Mouse (Mus musculus) neural tube, embryonic 12.5 days (tissue): Measurements from ENCODE around the gene Olfr8. TPM values are rescaled to one million over a fixed set of nuclear protein-coding genes. Genes with fewer than 3 reads are reported as not detected.
"Not testable (repeated sequence)": the region's sequence is repeated elsewhere in the genome, so short reads cannot be mapped to it uniquely, and the experiment has no call there.

ENCODE experiments used
- ATAC-seq: fragments of 200-750 bp; cut with Nextera tagmentation; 2 replicates; pipeline ENCODE4 v1.8.0; 2017; ENCODE audit warnings: low read depth, mild to moderate bottlenecking, moderate TSS enrichment, moderate library complexity; ENCODE audit not compliant: low FRiP score
- H3K27ac ChIP-seq: fragments of 300-500 bp; sonication (generic); 2 replicates; pipeline ENCODE4 v1.5.1; 2016
- H3K27me3 ChIP-seq: fragments of 300-500 bp; sonication (generic); replicated peaks from 2 replicates; pipeline ENCODE4 v1.6.1; 2016; ENCODE audit warnings: mild to moderate bottlenecking
- H3K36me3 ChIP-seq: fragments of 300-500 bp; sonication (generic); 2 replicates; pipeline ENCODE4 v1.6.1; 2016; ENCODE audit warnings: mild to moderate bottlenecking
- H3K4me1 ChIP-seq: fragments of 300-500 bp; sonication (generic); 2 replicates; pipeline ENCODE4 v1.6.1; 2016
- H3K4me2 ChIP-seq: fragments of 300-500 bp; sonication (generic); replicated peaks from 2 replicates; pipeline ENCODE4 v1.6.1; 2016; ENCODE audit warnings: mild to moderate bottlenecking
- H3K4me3 ChIP-seq: fragments of 300-500 bp; sonication (generic); 2 replicates; pipeline ENCODE4 v1.5.1; 2016
- H3K9ac ChIP-seq: fragments of 300-500 bp; sonication (generic); 2 replicates; pipeline ENCODE4 v1.6.1; 2016; ENCODE audit warnings: mild to moderate bottlenecking
- H3K9me3 ChIP-seq: fragments of 300-500 bp; sonication (generic); 2 replicates; pipeline ENCODE4 v1.6.1; 2016; ENCODE audit warnings: mild to moderate bottlenecking
- WGBS: fragments of 180-500 bp; shearing (Covaris S2); methylation state at CpG from one replicate; pipeline ENCODE4 v1.1.7; 2016; 5-methylcytosine and 5-hydroxymethylcytosine counted together
- polyA plus RNA-seq: library from polyadenylated mRNA; unstranded; fragments of >200 nt; fragmentation: Nextera tagmentation; extraction: Ambion mirVana; gene quantifications from 2 replicates; pipeline ENCODE4 v1.2.1, GENCODE M21; 2016

The Olfr8 gene
- polyA plus RNA-seq: not detected in 2 replicates

GRCm38 (mm10) chr10:78950336-78950735 is at the start of gene Olfr8:
Gene Olfr8, plus strand, starts transcription at chr10:78950636.
- H3K27ac ChIP-seq, H3K27me3 ChIP-seq, H3K36me3 ChIP-seq, H3K9ac ChIP-seq, H3K4me1 ChIP-seq, H3K4me3 ChIP-seq, H3K9me3 ChIP-seq, H3K4me2 ChIP-seq, ATAC-seq: not testable (repeated sequence)
- 87% methylated on average over 1 of the region's 1 CpGs for WGBS

GRCm38 (mm10) chr10:78912871-78913270 is 37.6 kb upstream of the Olfr8 start, which contains the start of gene Olfr1354:
Gene Olfr1354, plus strand, starts transcription at chr10:78913171.
- H3K4me2 ChIP-seq, H3K36me3 ChIP-seq, H3K4me3 ChIP-seq, H3K9ac ChIP-seq, H3K27ac ChIP-seq, H3K9me3 ChIP-seq, ATAC-seq, H3K4me1 ChIP-seq, H3K27me3 ChIP-seq: not testable (repeated sequence)
- 83% methylated on average over 1 of the region's 1 CpGs for WGBS

DNA sequence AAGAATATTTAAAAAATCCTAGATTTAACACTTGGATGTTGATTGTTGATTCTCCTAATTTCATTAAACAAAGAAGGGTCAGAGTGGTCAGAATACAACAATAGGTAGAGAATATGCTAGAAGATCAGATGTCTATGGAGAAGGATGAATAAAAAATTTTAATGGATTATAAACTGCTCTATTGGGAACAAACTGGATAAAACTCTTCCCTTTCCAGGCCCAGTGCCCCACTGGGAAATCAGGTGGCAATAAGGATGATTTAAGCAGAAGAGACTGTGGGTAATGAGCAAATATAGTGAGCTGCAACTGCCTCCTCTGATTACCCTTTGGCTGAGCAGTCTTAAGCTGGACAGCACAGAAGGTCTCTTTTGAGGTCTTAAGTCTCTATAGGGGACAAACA is 12.6 kb downstream of the Olfr8 start, which contains the start of gene Olfr1353:
TSS of gene Olfr1353 (plus strand) at position 301 of the 400 bp plus-strand sequence.
- H3K9me3 ChIP-seq, ATAC-seq, H3K4me1 ChIP-seq, H3K36me3 ChIP-seq, H3K27ac ChIP-seq, H3K9ac ChIP-seq, H3K4me2 ChIP-seq, H3K4me3 ChIP-seq, H3K27me3 ChIP-seq: not testable (repeated sequence)

DNA sequence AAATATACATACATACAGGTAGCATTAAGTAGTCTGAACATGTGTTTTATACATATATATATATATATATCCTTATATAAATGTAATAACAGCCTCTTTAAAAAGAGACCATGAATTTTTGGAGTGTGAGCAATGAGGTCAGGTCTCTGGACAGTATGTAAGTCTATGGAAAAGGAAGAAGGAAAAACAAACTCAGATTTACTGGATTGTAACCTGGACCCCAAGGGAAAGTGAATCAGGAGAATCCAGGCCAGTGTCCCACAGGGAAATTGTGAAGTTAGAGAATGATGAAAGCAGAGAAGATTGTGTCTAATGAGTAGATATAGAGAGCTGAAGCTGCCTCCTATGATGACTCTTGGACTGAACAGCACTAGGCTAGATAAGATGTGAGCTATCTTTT is 30.3 kb downstream of the Olfr8 start, which contains the start of gene Olfr1352:
TSS of gene Olfr1352 (plus strand) at position 301 of the 400 bp plus-strand sequence.
- no peak within 1 kb of the TSS for H3K27ac ChIP-seq
- H3K36me3 ChIP-seq: no peaks in the 10 kb centered on the region
- H3K27me3 ChIP-seq: no peaks in the 10 kb centered on the region
- no peak within 1 kb of the TSS for H3K4me3 ChIP-seq
- no peak within 1 kb of the TSS for H3K4me2 ChIP-seq
- no peak for ATAC-seq
- no peaks in the 10 kb centered on the region for H3K4me1 ChIP-seq
- no peaks in the 10 kb centered on the region for H3K9me3 ChIP-seq
- H3K9ac ChIP-seq: no peak within 1 kb of the TSS

Other genes with a start within 250 kb of the Olfr8 start
- not detected in 2 replicates for gene Casp14, start 232.3 kb upstream of the Olfr8 start, polyA plus RNA-seq
- gene Ccdc105, start 197.6 kb upstream of the Olfr8 start, polyA plus RNA-seq: not detected in 2 replicates
- gene Slc1a6, start 170.1 kb upstream of the Olfr8 start, polyA plus RNA-seq: 1.8 and 2.8 TPM in 2 replicates
- gene Olfr1356, start 98.5 kb upstream of the Olfr8 start, polyA plus RNA-seq: not detected in 2 replicates
- gene Olfr1355, start 75.1 kb upstream of the Olfr8 start, polyA plus RNA-seq: not detected in 2 replicates
- gene Olfr1354, start 37.5 kb upstream of the Olfr8 start, polyA plus RNA-seq: not detected in 2 replicates
- not detected in 2 replicates for gene Olfr1353, start 12.7 kb downstream of the Olfr8 start, polyA plus RNA-seq
- gene Olfr1352, start 30.4 kb downstream of the Olfr8 start, polyA plus RNA-seq: not detected in 2 replicates
- gene Olfr1351, start 61.8 kb downstream of the Olfr8 start, polyA plus RNA-seq: not detected in 2 replicates
- gene Olfr57, start 78.1 kb downstream of the Olfr8 start, polyA plus RNA-seq: 0.15 and 0.24 TPM in 2 replicates
- gene 2610008E11Rik, start 147.0 kb downstream of the Olfr8 start, polyA plus RNA-seq: 44.8 and 45.3 TPM in 2 replicates
- gene Vmn2r80, start 198.1 kb downstream of the Olfr8 start, polyA plus RNA-seq: not detected in 2 replicates